Mouse (Mus musculus) cortical plate, adult 2 months (tissue): ENCODE data around the gene Krtap28-10.

Experiments used
- CTCF ChIP-seq: fragments of 200-500 bp; IDR thresholded peaks from 2 replicates; pipeline ENCODE4 v1.5.1; 2011; ENCODE audit warnings: mild to moderate bottlenecking, control low read depth, low read length; ENCODE audit not compliant: insufficient read depth; ENCODE audit errors: extremely low read depth
- POLR2A ChIP-seq: fragments of 200-500 bp; IDR thresholded peaks from 2 replicates; pipeline ENCODE4 v1.6.1; 2011; ENCODE audit warnings: mild to moderate bottlenecking, low read length, control low read depth; ENCODE audit not compliant: insufficient read depth; ENCODE audit errors: extremely low read depth

DNA sequence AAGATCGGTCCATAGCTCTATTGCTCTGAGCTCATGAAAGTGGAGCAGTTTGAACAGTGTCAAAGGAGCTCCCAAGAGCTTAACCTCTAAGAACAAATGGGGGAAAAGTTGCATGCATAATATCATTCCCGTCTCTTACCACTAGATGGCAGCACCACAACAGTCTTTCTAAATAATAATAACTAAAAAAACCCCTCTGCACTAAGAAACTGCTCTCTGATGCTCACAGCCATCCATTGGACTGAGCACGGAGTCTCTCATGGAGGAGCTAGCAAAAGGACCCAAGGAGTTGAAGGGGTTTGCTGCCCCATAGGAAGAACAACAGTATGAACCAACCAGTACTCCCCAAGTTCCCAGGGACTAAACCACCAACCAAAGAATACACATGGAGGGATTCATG, 22.6 kb upstream of the Krtap28-10 start:
- no peak for TF ChIP-seq POLR2A
- TF ChIP-seq CTCF: no peak
